Mouse (Mus musculus): ENCODE data around the gene Kcnma1. TPM values are rescaled to one million over a fixed set of nuclear protein-coding genes. Genes with fewer than 3 reads are reported as not detected.

Gene Kcnma1
- polyA plus RNA-seq, 1 experiment from 2014 or later = 0.19 TPM

DNA sequence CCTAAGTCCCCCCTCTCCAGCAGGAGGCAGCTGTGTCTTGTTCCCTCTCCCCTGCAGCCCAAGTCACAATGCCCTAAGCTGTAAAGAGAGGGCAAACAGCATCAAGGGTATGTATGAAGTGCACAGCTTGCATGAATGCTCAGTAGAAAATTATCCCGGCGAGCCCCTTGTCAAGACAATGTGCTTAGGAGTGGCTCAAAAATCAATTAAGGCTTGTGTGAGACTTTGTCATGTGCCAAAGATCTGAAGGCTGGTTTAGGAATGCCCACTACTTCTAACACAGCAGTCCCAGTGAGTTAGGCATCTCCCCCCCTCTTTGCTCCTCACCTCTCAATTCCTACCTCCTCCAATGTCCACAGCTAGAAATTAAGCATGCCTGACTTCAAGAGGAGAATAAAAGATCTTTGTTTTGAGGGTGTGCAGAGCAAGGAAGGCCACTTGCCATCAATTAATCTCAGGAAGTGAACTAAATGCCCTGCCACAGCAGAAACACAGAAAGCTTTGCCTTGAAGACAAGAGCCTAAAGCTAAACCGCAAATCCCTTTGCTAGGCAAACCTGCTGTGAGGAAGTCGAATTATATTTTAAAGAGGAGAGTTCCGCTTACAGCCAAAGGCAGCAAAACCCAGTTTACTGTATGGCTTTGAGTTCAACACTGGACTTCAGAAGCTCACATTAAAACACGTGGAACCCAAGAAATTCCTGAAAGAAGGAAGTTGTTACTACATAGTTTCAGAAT, 635.8 kb downstream of the Kcnma1 start:
- H3K27me3 ChIP-seq (replicated peaks) = no peaks in the 10 kb centered on the region
- peaks cover 20% of the 10 kb centered on the region for H3K4me1 ChIP-seq
- H3K27ac ChIP-seq (replicated peaks) = no peak overlapping the region
- ATAC-seq (ENCODE audit: extremely low read depth, insufficient number of reproducible peaks, low FRiP score, low TSS enrichment) = no peak
- no peaks in the 10 kb centered on the region for H3K9me3 ChIP-seq
- no peak overlapping the region for H3K4me2 ChIP-seq
- H3K4me3 ChIP-seq = no peak overlapping the region
- no peaks in the 10 kb centered on the region for H3K36me3 ChIP-seq
- WGBS = 60% methylated on average over 6 of the region's 6 CpGs
- H3K9ac ChIP-seq = no peak overlapping the region

DNA sequence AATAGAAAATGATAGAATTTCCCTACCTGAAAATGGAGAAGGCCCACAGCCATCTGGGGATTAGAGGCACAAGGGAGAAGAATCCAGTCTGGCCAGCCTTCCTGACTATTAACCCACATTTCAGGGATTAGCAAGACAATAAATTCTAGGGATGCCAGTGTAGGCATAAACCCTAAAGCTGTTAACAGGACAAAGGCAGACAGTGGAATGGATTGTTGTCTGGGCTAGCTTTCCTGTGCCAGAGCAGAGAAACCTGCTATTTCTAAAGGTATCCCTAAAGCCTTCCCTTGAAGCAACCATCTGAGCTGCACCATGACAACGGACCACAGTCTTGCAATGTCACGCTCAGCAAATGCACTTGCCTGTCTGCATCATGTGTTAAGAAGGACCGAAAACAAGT, 642.3 kb downstream of the Kcnma1 start:
- Histone ChIP-seq H3K4me1 (peaks cover 1% of the 10 kb centered on the region), H3K4me3 (no peak overlapping the region), H3K27ac (replicated peaks) (no peak overlapping the region), H3K27me3 (replicated peaks) (no peaks in the 10 kb centered on the region), H3K9ac (no peak overlapping the region), H3K4me2 (no peak overlapping the region), H3K36me3 (no peaks in the 10 kb centered on the region), H3K9me3 (no peaks in the 10 kb centered on the region)
- no peak for ATAC-seq (ENCODE audit: extremely low read depth, insufficient number of reproducible peaks, low FRiP score, low TSS enrichment)
- WGBS = 75% methylated on average over 3 of the region's 3 CpGs

DNA sequence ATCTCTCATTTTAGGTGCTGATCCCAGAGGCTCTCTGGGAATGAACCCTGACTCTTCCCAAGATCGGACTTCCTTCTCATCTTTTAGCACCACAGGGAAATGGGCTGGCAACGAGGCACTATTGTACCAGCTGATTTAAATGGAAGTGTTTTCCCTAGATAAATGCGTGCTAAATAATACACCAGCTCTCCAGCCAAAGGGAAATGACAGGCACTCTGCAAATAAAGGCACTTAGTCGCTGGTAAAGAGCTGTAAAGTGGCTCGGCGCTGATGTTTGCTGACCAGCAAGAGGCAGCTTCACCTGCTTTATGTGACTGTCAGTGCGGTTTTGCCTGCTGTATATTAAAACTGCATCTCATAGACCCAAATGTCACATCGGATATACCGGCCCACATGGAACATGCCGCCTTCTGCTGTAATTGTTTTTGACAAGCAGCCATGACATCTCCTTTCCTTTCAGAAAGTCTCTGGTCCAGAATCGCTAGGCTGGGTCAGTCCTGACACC, 653.7 kb downstream of the Kcnma1 start:
- 60% methylated on average over 11 of the region's 11 CpGs for WGBS
- ATAC-seq (ENCODE audit: extremely low read depth, insufficient number of reproducible peaks, low FRiP score, low TSS enrichment) = no peak
- H3K27me3 ChIP-seq (replicated peaks) = no peaks in the 10 kb centered on the region
- H3K4me3 ChIP-seq = no peak overlapping the region
- no peaks in the 10 kb centered on the region for H3K4me1 ChIP-seq
- no peak overlapping the region for H3K4me2 ChIP-seq
- H3K27ac ChIP-seq (replicated peaks) = no peak overlapping the region
- H3K9ac ChIP-seq = no peak overlapping the region
- H3K36me3 ChIP-seq = no peaks in the 10 kb centered on the region
- H3K9me3 ChIP-seq = no peaks in the 10 kb centered on the region

DNA sequence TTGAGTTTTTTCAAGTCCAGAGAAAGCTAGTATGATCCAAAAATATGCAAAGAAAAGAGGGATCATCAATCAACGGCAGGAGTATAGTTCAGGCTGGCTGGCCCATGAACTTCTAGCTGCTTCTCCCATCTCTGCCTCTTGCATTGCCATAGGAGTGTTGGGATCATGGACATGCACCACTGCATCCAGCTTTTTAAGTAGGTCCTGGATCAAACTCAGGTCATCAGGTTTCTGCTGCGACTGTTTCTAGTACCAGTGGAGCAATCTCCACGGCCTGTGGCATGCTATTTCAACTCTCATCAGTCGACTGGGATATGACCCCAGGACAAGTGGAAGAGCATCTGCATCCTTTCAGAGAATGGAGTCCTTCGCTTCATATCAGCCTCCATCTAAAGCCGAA, 655.5 kb downstream of the Kcnma1 start:
- Histone ChIP-seq H3K4me2 (no peak overlapping the region), H3K36me3 (no peaks in the 10 kb centered on the region), H3K9me3 (no peaks in the 10 kb centered on the region), H3K4me3 (no peak overlapping the region), H3K27ac (replicated peaks) (no peak overlapping the region), H3K9ac (no peak overlapping the region), H3K4me1 (no peaks in the 10 kb centered on the region), H3K27me3 (replicated peaks) (no peaks in the 10 kb centered on the region)
- ATAC-seq (ENCODE audit: extremely low read depth, insufficient number of reproducible peaks, low FRiP score, low TSS enrichment) = no peak
- WGBS = 79% methylated on average over 6 of the region's 6 CpGs

DNA sequence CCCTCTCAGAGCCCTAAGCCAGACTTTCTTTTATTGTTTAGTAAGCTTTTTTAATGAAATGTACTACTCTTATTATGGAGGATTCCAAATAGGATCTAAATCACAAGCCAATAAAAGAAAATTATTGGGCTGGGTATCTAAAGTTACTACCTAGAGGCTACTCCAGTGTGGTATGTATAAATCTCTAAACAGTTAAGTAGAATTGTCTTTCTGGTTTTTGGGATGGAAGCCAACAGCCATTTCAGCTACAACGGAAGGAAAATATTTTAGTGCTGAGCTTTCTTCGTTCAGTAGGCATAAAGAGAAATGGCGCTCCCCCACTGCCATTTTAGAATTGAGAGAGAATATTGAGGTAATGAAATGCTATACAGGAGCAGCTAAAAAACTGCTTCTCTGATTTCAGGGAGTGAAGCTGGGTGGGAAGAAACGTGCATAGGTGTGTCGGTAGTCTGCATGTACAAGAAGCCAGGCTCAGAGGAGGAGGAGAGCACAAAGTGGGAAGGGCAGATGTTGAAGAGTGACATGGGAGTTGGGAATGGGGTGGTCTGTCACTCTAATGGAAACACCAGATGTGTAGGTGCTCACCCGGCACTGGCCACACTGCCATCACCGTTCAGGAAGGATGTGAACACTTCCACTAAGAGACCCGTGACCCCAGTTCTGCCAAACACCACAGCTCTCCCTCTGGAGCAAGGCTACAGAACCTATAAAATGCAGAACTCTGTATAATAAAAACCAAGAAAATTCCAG, 656.6 kb downstream of the Kcnma1 start:
- no peaks in the 10 kb centered on the region for H3K27me3 ChIP-seq (replicated peaks)
- no peak overlapping the region for H3K9ac ChIP-seq
- no peak for ATAC-seq (ENCODE audit: extremely low read depth, insufficient number of reproducible peaks, low FRiP score, low TSS enrichment)
- WGBS = 73% methylated on average over 8 of the region's 8 CpGs
- H3K4me2 ChIP-seq = no peak overlapping the region
- no peaks in the 10 kb centered on the region for H3K9me3 ChIP-seq
- no peaks in the 10 kb centered on the region for H3K36me3 ChIP-seq
- H3K4me3 ChIP-seq = no peak overlapping the region
- no peak overlapping the region for H3K27ac ChIP-seq (replicated peaks)
- H3K4me1 ChIP-seq = no peaks in the 10 kb centered on the region

DNA sequence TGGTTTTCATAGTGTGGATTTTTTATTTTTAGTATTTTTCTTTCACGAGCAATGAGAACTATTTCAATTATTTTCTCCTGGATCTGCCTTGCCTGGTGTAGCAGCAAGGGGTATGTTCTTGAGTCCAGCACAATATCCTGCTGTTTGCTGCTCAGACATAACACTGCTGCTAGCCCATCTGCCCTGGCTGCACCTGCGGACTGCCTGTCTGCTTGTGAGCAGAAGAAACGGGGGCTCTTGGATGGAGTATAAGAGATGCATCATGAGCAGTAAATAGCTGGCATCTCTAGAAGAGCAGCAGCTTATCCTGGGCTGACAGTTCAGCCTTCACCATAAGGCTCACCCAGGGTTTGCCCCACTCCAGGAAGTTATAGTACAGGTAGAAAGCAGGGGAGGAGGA, 687.5 kb downstream of the Kcnma1 start:
- no peak overlapping the region for H3K4me2 ChIP-seq
- H3K36me3 ChIP-seq = no peaks in the 10 kb centered on the region
- no peak overlapping the region for H3K9ac ChIP-seq
- H3K4me3 ChIP-seq = no peak overlapping the region
- no peak for ATAC-seq (ENCODE audit: extremely low read depth, insufficient number of reproducible peaks, low FRiP score, low TSS enrichment)
- no peak overlapping the region for H3K27ac ChIP-seq (replicated peaks)
- no peaks in the 10 kb centered on the region for H3K27me3 ChIP-seq (replicated peaks)
- H3K4me1 ChIP-seq = no peaks in the 10 kb centered on the region
- no peaks in the 10 kb centered on the region for H3K9me3 ChIP-seq
- 78% methylated on average over 3 of the region's 3 CpGs for WGBS

DNA sequence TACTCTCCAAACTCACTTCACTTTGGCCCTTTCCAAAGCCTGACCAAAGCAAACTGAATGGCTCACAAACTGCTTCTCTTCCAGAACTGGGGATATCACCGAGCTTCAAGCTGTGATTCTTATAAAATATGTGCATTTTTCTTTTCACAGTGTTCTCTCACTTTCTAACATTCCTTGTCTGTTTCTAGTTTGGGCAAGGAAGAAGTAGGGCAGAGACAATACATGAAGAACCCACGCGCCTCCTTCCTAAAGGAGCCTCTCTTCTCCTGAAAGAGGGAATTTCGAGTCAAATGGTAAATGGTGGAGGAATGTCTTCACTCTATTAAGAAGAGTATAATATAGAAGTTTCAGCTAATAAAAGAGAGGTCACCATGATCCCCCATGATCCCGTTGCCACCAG, 709.0 kb downstream of the Kcnma1 start:
- H3K27me3 ChIP-seq (replicated peaks) = no peaks in the 10 kb centered on the region
- H3K4me1 ChIP-seq = no peaks in the 10 kb centered on the region
- WGBS = 79% methylated on average over 5 of the region's 5 CpGs
- H3K4me3 ChIP-seq = no peak overlapping the region
- no peaks in the 10 kb centered on the region for H3K9me3 ChIP-seq
- H3K4me2 ChIP-seq = no peak overlapping the region
- no peak overlapping the region for H3K9ac ChIP-seq
- no peaks in the 10 kb centered on the region for H3K36me3 ChIP-seq
- no peak for ATAC-seq (ENCODE audit: extremely low read depth, insufficient number of reproducible peaks, low FRiP score, low TSS enrichment)
- no peak overlapping the region for H3K27ac ChIP-seq (replicated peaks)

DNA sequence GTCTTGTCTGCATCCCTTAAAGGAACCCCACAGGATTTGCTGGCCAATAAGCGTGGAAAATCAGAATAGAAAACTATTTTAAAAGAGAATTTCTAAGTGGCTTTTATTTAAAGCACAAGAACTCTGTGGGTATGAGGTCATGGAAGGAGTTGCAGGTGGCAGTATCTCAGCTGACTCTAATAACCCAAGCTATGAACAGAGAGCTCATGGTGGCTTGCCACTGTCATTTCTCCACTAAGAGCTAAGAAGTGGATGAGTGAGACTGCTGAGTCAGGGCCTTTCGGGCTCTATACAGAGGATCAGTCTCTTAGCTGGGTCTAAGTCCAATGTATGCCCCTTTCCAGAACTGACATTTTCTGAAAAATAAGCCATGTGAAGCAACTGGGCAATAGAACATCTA, 713.8 kb downstream of the Kcnma1 start:
- no peaks in the 10 kb centered on the region for H3K27me3 ChIP-seq (replicated peaks)
- H3K4me2 ChIP-seq = no peak overlapping the region
- H3K36me3 ChIP-seq = no peaks in the 10 kb centered on the region
- H3K4me3 ChIP-seq = no peak overlapping the region
- WGBS = 73% methylated on average over 2 of the region's 2 CpGs
- no peaks in the 10 kb centered on the region for H3K4me1 ChIP-seq
- no peak overlapping the region for H3K9ac ChIP-seq
- H3K27ac ChIP-seq (replicated peaks) = no peak overlapping the region
- H3K9me3 ChIP-seq = no peaks in the 10 kb centered on the region
- no peak for ATAC-seq (ENCODE audit: extremely low read depth, insufficient number of reproducible peaks, low FRiP score, low TSS enrichment)

DNA sequence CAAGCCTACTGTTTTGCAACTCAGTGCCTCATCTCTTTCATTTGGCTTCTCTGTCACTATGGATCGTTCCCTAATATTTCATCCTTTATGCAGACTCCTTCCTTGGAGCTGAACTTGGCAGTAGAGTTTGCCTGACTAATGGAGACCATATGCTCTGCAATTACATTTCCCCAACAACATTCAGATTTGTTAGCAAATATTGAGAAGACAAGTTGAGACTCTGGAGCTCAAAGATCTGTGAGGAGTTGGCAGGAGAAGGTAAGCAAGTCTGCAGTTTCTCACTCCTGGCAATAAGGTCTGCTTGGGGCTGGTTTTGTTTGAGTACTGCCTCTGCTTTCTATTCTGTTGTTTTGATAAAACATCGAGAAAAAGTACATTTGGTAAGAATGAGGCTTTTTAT, 723.7 kb downstream of the Kcnma1 start:
- Histone ChIP-seq H3K9me3 (no peaks in the 10 kb centered on the region), H3K4me1 (no peaks in the 10 kb centered on the region), H3K4me3 (no peak overlapping the region), H3K9ac (no peak overlapping the region), H3K36me3 (no peaks in the 10 kb centered on the region), H3K4me2 (no peak overlapping the region), H3K27me3 (replicated peaks) (no peaks in the 10 kb centered on the region), H3K27ac (replicated peaks) (no peak overlapping the region)
- no peak for ATAC-seq (ENCODE audit: extremely low read depth, insufficient number of reproducible peaks, low FRiP score, low TSS enrichment)
- 74% methylated on average over 2 of the region's 2 CpGs for WGBS

DNA sequence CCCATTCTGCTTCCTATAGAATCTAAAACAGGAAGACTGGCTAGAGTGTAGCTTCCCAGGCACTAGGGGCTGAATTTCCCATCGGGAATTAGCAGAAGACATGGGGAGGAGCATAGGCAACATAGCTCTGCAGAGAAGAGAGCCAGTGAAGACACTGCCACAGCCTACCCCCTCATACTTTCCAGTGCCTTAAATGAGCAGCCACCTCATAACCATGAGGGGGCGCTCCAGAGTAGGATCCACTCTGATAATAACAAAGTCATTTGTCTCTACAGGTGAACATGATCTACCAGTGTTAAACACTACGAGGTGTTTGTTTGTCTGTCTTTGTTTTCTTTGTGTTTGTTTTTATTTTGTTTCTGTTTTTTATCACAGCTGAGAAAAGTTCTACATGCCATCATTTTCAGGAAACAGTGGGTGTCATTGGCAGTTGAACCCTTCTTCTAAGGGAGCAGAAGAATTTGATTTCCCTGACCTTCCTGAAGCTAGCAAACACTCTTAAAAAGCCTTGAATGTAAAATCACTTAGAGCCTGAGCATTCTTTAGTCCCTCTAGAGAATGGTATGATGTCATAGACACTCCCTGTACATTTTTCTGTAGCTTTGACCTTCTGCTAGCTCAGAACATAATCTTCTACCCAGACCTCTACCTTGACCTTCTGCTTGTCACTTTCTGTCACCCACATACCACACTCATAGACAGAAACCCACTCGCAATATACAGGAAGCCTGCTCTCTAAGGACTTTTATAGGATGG, 747.6 kb downstream of the Kcnma1 start:
- Histone ChIP-seq H3K27ac (replicated peaks) (no peak overlapping the region), H3K36me3 (no peaks in the 10 kb centered on the region), H3K9ac (no peak overlapping the region), H3K4me2 (no peak overlapping the region), H3K9me3 (no peaks in the 10 kb centered on the region), H3K4me3 (no peak overlapping the region), H3K27me3 (replicated peaks) (no peaks in the 10 kb centered on the region), H3K4me1 (peaks cover 14% of the 10 kb centered on the region)
- WGBS = 38% methylated on average over 4 of the region's 4 CpGs
- ATAC-seq (ENCODE audit: extremely low read depth, insufficient number of reproducible peaks, low FRiP score, low TSS enrichment) = no peak

DNA sequence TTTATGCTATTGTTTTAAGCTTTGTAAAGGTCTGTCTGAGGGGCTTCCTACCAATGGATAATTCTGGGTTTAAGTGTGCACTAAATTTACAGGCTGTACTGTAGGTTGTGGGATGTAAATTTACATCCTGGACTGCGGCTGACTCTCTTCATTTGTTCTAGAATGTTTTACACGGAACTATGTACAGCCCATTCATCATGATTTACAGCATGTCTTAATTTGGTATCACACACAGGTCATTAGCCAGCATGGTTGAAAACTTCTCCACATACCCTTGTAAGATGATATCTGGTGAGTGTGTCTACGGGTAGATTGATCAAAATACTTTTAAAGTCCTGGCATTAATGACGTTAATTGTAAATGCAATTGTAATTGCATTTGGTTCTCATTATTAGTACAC, 761.1 kb downstream of the Kcnma1 start:
- Histone ChIP-seq H3K27me3 (replicated peaks) (no peaks in the 10 kb centered on the region), H3K9ac (no peak overlapping the region), H3K4me1 (no peaks in the 10 kb centered on the region), H3K36me3 (no peaks in the 10 kb centered on the region), H3K4me2 (no peak overlapping the region), H3K27ac (replicated peaks) (no peak overlapping the region), H3K9me3 (no peaks in the 10 kb centered on the region), H3K4me3 (no peak overlapping the region)
- ATAC-seq (ENCODE audit: extremely low read depth, insufficient number of reproducible peaks, low FRiP score, low TSS enrichment) = no peak
- WGBS = 84% methylated on average over 4 of the region's 4 CpGs
